Mouse (Mus musculus) spleen, adult 2 months (tissue): ENCODE results near the gene Luc7l3.

Experiments
- CTCF ChIP-seq: fragments of 200-500 bp; IDR thresholded peaks from 2 replicates; pipeline ENCODE4 v1.5.1; 2011; ENCODE audit warnings: mild to moderate bottlenecking, inconsistent platforms; ENCODE audit not compliant: insufficient read depth, insufficient read length, insufficient replicate concordance; ENCODE audit errors: extremely low read depth
- POLR2A ChIP-seq: fragments of 200-500 bp; IDR thresholded peaks from 2 replicates; pipeline ENCODE4 v1.6.1; 2011; ENCODE audit warnings: low read depth, low read length, inconsistent platforms

GRCm38 (mm10) chr11:94253156-94253555, 68.6 kb downstream of the Luc7l3 start:
- no peak for TF ChIP-seq CTCF
- TF ChIP-seq POLR2A: no peak
